ENCODE assay signal across 35 mouse cellular contexts in genomic region chr14:52117241-52117640, GRCm38 (mm10). TPM values are rescaled to one million over a fixed set of nuclear protein-coding genes. Genes with fewer than 3 reads are reported as not detected.
"Had no signal": no experiment of that assay in that cellular context is flagged by ENCODE, and none has a peak within 500 bp of the region (broad histone marks: within the 10 kb centered on the region; RNA-seq: fewer than 3 reads in every experiment).

No protein-coding gene starts in this region.

- H3K9ac ChIP-seq: heart, embryonic 12.5 days; heart, embryonic 13.5 days; heart, embryonic 15.5 days; hindbrain, embryonic 12.5 days; hindbrain, embryonic 13.5 days; hindbrain, embryonic 14.5 days; hindbrain, embryonic 15.5 days; intestine, embryonic 15.5 days; kidney, embryonic 15.5 days had no signal

- H3K9me3 ChIP-seq: heart, embryonic 12.5 days; heart, embryonic 13.5 days; heart, embryonic 15.5 days; hindbrain, embryonic 10.5 days; hindbrain, embryonic 12.5 days; hindbrain, embryonic 13.5 days; hindbrain, embryonic 15.5 days; intestine, embryonic 15.5 days; kidney, embryonic 15.5 days had no signal

- H3K27me3 ChIP-seq: heart, embryonic 15.5 days; hindbrain, embryonic 12.5 days; hindbrain, embryonic 15.5 days; intestine, embryonic 15.5 days; kidney, embryonic 15.5 days had no signal

- H3K4me1 ChIP-seq: heart, embryonic 12.5 days had no signal

- H3K27ac ChIP-seq: heart, embryonic 13.5 days; heart, embryonic 15.5 days; hindbrain, embryonic 12.5 days; hindbrain, embryonic 13.5 days; hindbrain, embryonic 14.5 days; hindbrain, embryonic 15.5 days; hindbrain, postnatal 0 days; intestine, embryonic 15.5 days; kidney, embryonic 15.5 days; kidney, postnatal 0 days; layer of hippocampus, adult 2 months had no signal

- H3K36me3 ChIP-seq: heart, embryonic 12.5 days; heart, embryonic 13.5 days; heart, embryonic 15.5 days; hindbrain, embryonic 10.5 days; hindbrain, embryonic 12.5 days; hindbrain, embryonic 13.5 days; hindbrain, embryonic 15.5 days; intestine, embryonic 15.5 days; kidney, embryonic 15.5 days had no signal

- H3K4me3 ChIP-seq: heart, embryonic 12.5 days; heart, embryonic 13.5 days; heart, embryonic 15.5 days; hindbrain, embryonic 10.5 days; hindbrain, embryonic 12.5 days; hindbrain, embryonic 13.5 days; hindbrain, embryonic 15.5 days; intestine, embryonic 15.5 days; kidney, embryonic 15.5 days; layer of hippocampus, adult 2 months had no signal

- ATAC-seq: hindbrain, embryonic 16.5 days; hindbrain, postnatal 0 days; inflammation-experienced regulatory T-cells, adult 6 months; intestine, embryonic 15.5 days; intestine, embryonic 16.5 days; intestine, postnatal 0 days had no signal

- DNase-seq: heart, postnatal 10 days; heart, postnatal 14 days; heart, postnatal 36 days; heart, postnatal 4 days; kidney, adult 11 months; kidney, adult 18-20 months; kidney, adult 2 months; kidney, adult 8-10 months; kidney, adult 9 months; kidney, postnatal 10 days; kidney, postnatal 14 days; kidney, postnatal 25 days; kidney, postnatal 36 days; kidney, postnatal 4 days; layer of hippocampus, adult 9-11 months; layer of hippocampus, postnatal 36 days had no signal

- H3K4me2 ChIP-seq: heart, embryonic 11.5 days; heart, embryonic 12.5 days; heart, embryonic 15.5 days; hindbrain, embryonic 12.5 days; hindbrain, embryonic 13.5 days; hindbrain, embryonic 14.5 days; hindbrain, embryonic 15.5 days; intestine, embryonic 15.5 days; kidney, embryonic 15.5 days had no signal

RNA-seq across cellular contexts. Expression of gene Rpgrip1, which starts 6.7 kb away (rescaled TPM):
- total RNA-seq: heart, postnatal 25 days; heart, postnatal 36 days had no signal
